Mouse (Mus musculus): ENCODE measurements around the gene Scn2a. TPM values are rescaled to one million over a fixed set of nuclear protein-coding genes. Genes with fewer than 3 reads are reported as not detected.
A peak's percentile ranks its signal among the peaks of the same experiment; 100 is the strongest.

The Scn2a gene
- polyA plus RNA-seq (2015; fragmentation: Nextera tagmentation; extraction: Ambion mirVana): 0.69 and 1.3 TPM in 2 replicates

DNA sequence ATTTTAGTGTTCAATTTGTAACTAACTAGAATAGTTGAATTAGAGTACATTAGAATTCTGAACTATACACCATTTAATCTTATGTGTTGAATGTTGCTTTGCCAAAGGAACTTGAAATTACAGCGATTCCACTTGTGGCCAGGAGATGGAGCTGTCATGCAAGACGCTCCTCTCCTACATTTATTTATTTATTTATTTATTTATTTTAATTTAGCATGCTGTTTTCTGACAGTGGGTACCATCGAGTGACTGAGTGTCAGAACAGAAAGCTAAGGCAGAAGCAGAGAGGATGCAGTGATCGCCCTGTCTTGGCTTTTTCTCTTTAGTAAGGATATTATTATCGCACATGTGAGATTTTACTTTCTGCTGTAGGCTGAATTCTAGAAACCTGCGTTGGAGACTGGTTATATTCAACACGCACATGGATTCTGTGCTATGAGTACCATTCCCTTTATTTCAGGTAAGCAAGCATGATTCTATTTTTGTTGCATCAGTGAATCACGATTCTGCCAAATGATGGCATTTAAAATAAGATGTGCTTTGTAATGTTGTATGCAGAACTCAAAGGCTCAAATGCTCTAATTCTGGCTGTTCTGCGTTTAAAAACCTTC is at the start of gene Scn2a:
Gene Scn2a (plus strand): TSS at position 216 of the 611 bp plus-strand sequence.
- TF ChIP-seq CTCF (IDR thresholded peaks at IDR 0.05; ENCODE audit: low read depth): peak; percentile 70
- no peaks in the 10 kb centered on the region for H3K4me1 ChIP-seq (replicated peaks; ENCODE audit: control insufficient read depth, insufficient read depth, low read length)
- no peak for ATAC-seq
- H3K4me2 ChIP-seq (replicated peaks; ENCODE audit: low read depth): no peak within 1 kb of the TSS
- H3K27me3 ChIP-seq (replicated peaks; ENCODE audit: control insufficient read depth, insufficient read depth, low read length): no peaks in the 10 kb centered on the region
- H3K4me3 ChIP-seq (ENCODE audit: low read depth, low read length): no peak within 1 kb of the TSS
- no peak within 1 kb of the TSS for H3K27ac ChIP-seq (ENCODE audit: low read depth, low read length)
- WGBS: 49% methylated on average over 9 of the region's 9 CpGs
- no peaks in the 10 kb centered on the region for H3K36me3 ChIP-seq (ENCODE audit: control insufficient read depth, insufficient read depth)
- no peaks in the 10 kb centered on the region for H3K9me3 ChIP-seq (ENCODE audit: control insufficient read depth)
- no peak within 1 kb of the TSS for H3K9ac ChIP-seq (ENCODE audit: low read depth, low read length)

DNA sequence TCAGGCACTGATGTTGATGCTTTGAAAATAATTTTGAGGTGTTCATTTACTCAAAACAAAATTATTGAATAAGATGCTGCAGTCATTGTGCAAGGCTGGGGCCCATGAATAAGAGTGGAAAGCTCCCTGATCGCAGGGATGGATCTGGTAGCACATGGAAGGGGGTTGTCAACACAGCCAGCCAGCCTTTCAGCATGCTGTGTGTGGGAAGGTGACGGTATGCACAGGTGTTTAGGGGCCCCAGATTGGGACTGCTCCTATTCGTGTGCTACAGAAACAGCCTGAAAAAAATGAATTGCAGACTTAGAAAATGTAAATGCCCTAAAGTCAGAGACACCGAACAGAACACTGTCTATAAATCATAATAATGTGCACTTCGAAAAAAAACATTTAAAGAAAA is 32.9 kb upstream of the Scn2a start:
- no peaks in the 10 kb centered on the region for H3K9me3 ChIP-seq (ENCODE audit: control insufficient read depth)
- WGBS: 79% methylated on average over 5 of the region's 5 CpGs
- no peak overlapping the region for H3K9ac ChIP-seq (ENCODE audit: low read depth, low read length)
- ATAC-seq: no peak
- H3K4me2 ChIP-seq (replicated peaks; ENCODE audit: low read depth): no peak overlapping the region
- no peaks in the 10 kb centered on the region for H3K4me1 ChIP-seq (replicated peaks; ENCODE audit: control insufficient read depth, insufficient read depth, low read length)
- no peak overlapping the region for H3K27ac ChIP-seq (ENCODE audit: low read depth, low read length)
- no peak overlapping the region for H3K4me3 ChIP-seq (ENCODE audit: low read depth, low read length)
- H3K36me3 ChIP-seq (ENCODE audit: control insufficient read depth, insufficient read depth): no peaks in the 10 kb centered on the region
- TF ChIP-seq CTCF (IDR thresholded peaks at IDR 0.05; ENCODE audit: low read depth): no peak
- no peaks in the 10 kb centered on the region for H3K27me3 ChIP-seq (replicated peaks; ENCODE audit: control insufficient read depth, insufficient read depth, low read length)

DNA sequence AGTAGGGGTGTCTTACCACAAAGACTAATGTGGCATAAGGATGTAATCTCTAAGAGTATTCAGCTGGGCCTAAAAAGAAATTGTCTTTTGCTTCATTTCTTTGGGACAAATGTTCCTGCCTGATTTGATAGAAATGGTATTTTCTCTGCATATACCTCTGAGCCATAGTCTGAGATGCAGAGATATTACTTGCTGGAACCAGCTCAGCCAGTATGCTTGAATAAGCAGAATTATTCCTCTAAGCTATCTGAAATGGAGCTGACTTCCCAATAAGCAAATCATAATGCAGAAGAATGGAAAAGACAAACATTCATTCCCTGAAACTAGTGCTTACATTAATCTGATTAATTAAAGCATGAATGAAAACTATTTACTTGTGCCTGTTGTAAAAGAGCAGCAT is 12.8 kb upstream of the Scn2a start:
- Histone ChIP-seq H3K27me3 (replicated peaks; ENCODE audit: control insufficient read depth, insufficient read depth, low read length) (no peaks in the 10 kb centered on the region), H3K4me2 (replicated peaks; ENCODE audit: low read depth) (no peak overlapping the region), H3K27ac (ENCODE audit: low read depth, low read length) (no peak overlapping the region), H3K9ac (ENCODE audit: low read depth, low read length) (no peak overlapping the region), H3K36me3 (ENCODE audit: control insufficient read depth, insufficient read depth) (no peaks in the 10 kb centered on the region), H3K4me1 (replicated peaks; ENCODE audit: control insufficient read depth, insufficient read depth, low read length) (no peaks in the 10 kb centered on the region), H3K9me3 (ENCODE audit: control insufficient read depth) (no peaks in the 10 kb centered on the region), H3K4me3 (ENCODE audit: low read depth, low read length) (no peak overlapping the region)
- ATAC-seq: no peak
- no peak for TF ChIP-seq CTCF (IDR thresholded peaks at IDR 0.05; ENCODE audit: low read depth)

DNA sequence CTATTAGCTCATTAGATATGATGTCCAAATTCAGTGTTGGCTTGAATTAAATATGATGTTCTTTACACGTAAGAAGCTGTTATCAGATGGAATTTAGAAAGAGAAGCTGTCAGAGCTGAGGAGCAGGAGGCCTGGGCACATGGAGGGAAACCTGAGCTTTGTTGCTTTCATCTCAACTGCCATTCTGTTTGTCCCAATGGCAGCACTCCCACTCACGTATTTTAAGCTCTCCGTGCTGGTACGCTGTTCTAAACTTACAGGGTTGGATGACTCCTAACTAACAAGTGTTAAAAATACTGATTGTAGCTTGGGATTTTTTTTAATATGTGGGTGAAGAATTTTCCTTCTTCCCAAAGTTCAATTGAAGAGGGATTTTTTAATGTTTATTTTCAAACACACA is 8.7 kb upstream of the Scn2a start:
- no peak overlapping the region for H3K4me3 ChIP-seq (ENCODE audit: low read depth, low read length)
- H3K4me1 ChIP-seq (replicated peaks; ENCODE audit: control insufficient read depth, insufficient read depth, low read length): no peaks in the 10 kb centered on the region
- ATAC-seq: no peak
- H3K9me3 ChIP-seq (ENCODE audit: control insufficient read depth): no peaks in the 10 kb centered on the region
- no peaks in the 10 kb centered on the region for H3K27me3 ChIP-seq (replicated peaks; ENCODE audit: control insufficient read depth, insufficient read depth, low read length)
- H3K9ac ChIP-seq (ENCODE audit: low read depth, low read length): no peak overlapping the region
- no peak overlapping the region for H3K27ac ChIP-seq (ENCODE audit: low read depth, low read length)
- no peak overlapping the region for H3K4me2 ChIP-seq (replicated peaks; ENCODE audit: low read depth)
- no peaks in the 10 kb centered on the region for H3K36me3 ChIP-seq (ENCODE audit: control insufficient read depth, insufficient read depth)
- WGBS: 78% methylated on average over 4 of the region's 4 CpGs
- no peak for TF ChIP-seq CTCF (IDR thresholded peaks at IDR 0.05; ENCODE audit: low read depth)

- TF ChIP-seq CTCF (IDR thresholded peaks at IDR 0.05; ENCODE audit: low read depth): no peak
- no peaks in the 10 kb centered on the region for H3K4me1 ChIP-seq (replicated peaks; ENCODE audit: control insufficient read depth, insufficient read depth, low read length)
- no peak overlapping the region for H3K4me2 ChIP-seq (replicated peaks; ENCODE audit: low read depth)
- H3K4me3 ChIP-seq (ENCODE audit: low read depth, low read length): no peak overlapping the region
- H3K9me3 ChIP-seq (ENCODE audit: control insufficient read depth): no peaks in the 10 kb centered on the region
- H3K36me3 ChIP-seq (ENCODE audit: control insufficient read depth, insufficient read depth): no peaks in the 10 kb centered on the region
- H3K27me3 ChIP-seq (replicated peaks; ENCODE audit: control insufficient read depth, insufficient read depth, low read length): no peaks in the 10 kb centered on the region
- no peak overlapping the region for H3K27ac ChIP-seq (ENCODE audit: low read depth, low read length)
- WGBS: 14% methylated on average over 5 of the region's 5 CpGs
- ATAC-seq: no peak
- H3K9ac ChIP-seq (ENCODE audit: low read depth, low read length): no peak overlapping the region
Measured at GRCm38 (mm10) chr2:65619781-65620180, 790 bp upstream of the Scn2a start.

GRCm38 (mm10) chr2:65621254-65621653 is 683 bp downstream of the Scn2a start:
- no peak for TF ChIP-seq CTCF (IDR thresholded peaks at IDR 0.05; ENCODE audit: low read depth)
- no peak for ATAC-seq
- Histone ChIP-seq H3K27me3 (replicated peaks; ENCODE audit: control insufficient read depth, insufficient read depth, low read length) (no peaks in the 10 kb centered on the region), H3K9ac (ENCODE audit: low read depth, low read length) (no peak overlapping the region), H3K4me2 (replicated peaks; ENCODE audit: low read depth) (no peak overlapping the region), H3K4me1 (replicated peaks; ENCODE audit: control insufficient read depth, insufficient read depth, low read length) (no peaks in the 10 kb centered on the region), H3K27ac (ENCODE audit: low read depth, low read length) (no peak overlapping the region), H3K4me3 (ENCODE audit: low read depth, low read length) (no peak overlapping the region), H3K9me3 (ENCODE audit: control insufficient read depth) (no peaks in the 10 kb centered on the region), H3K36me3 (ENCODE audit: control insufficient read depth, insufficient read depth) (no peaks in the 10 kb centered on the region)
- WGBS: 71% methylated on average over 5 of the region's 5 CpGs

- Histone ChIP-seq H3K36me3 (ENCODE audit: control insufficient read depth, insufficient read depth) (no peaks in the 10 kb centered on the region), H3K4me1 (replicated peaks; ENCODE audit: control insufficient read depth, insufficient read depth, low read length) (no peaks in the 10 kb centered on the region), H3K4me3 (ENCODE audit: low read depth, low read length) (no peak overlapping the region), H3K4me2 (replicated peaks; ENCODE audit: low read depth) (no peak overlapping the region), H3K9ac (ENCODE audit: low read depth, low read length) (no peak overlapping the region), H3K27me3 (replicated peaks; ENCODE audit: control insufficient read depth, insufficient read depth, low read length) (no peaks in the 10 kb centered on the region), H3K27ac (ENCODE audit: low read depth, low read length) (no peak overlapping the region), H3K9me3 (ENCODE audit: control insufficient read depth) (no peaks in the 10 kb centered on the region)
- ATAC-seq: no peak
- WGBS: 83% methylated on average over 5 of the region's 5 CpGs
- no peak for TF ChIP-seq CTCF (IDR thresholded peaks at IDR 0.05; ENCODE audit: low read depth)
Measured at GRCm38 (mm10) chr2:65621838-65622237, 1.3 kb downstream of the Scn2a start.
